In the genomic region with DNA sequence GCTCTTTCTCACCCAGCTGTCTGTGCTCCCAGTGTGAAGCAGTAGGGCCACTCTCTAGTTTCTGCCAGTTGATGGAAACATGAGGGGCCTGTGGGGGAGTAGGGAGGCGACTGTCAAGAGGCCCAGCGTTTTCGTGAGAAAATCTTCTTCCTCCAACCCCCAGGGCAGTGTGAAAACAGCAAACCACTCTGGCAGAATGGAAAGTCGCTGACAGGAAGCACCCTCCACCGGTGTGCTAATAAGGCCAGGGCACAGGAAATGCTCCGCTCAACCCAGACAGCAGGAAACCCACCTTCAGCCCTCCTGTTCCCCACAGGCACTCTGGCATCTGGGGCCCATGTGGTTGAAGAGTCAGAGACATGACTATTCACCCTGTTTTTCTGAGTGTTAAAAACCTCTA, we compare ENCODE assay signal across 11 mouse cellular contexts. TPM values are rescaled to one million over a fixed set of nuclear protein-coding genes. Genes with fewer than 3 reads are reported as not detected.
DNase-seq lines count a peak whose midpoint lies in the region; ATAC-seq and TF ChIP-seq lines count a peak whose summit lies in the region.
"Had no signal": no experiment of that assay in that cellular context is flagged by ENCODE, and none has a peak within 500 bp of the region (broad histone marks: within the 10 kb centered on the region; RNA-seq: fewer than 3 reads in every experiment).

Gene Lax1 (minus strand): TSS at position 212 of the 400 bp plus-strand sequence.

- no peak for TF ChIP-seq POLR2A in ES-Bruce4 (IDR thresholded peaks at IDR 0.05; ENCODE audit: insufficient read depth, low read length)

- TF ChIP-seq EP300 in ES-Bruce4 (IDR thresholded peaks at IDR 0.05; ENCODE audit: insufficient read depth, low read depth, low read length): no peak

- no peaks in the 10 kb centered on the region for H3K36me3 ChIP-seq in ES-Bruce4 (ENCODE audit: control insufficient read depth, insufficient read depth, low read length, poor library complexity, severe bottlenecking)
- H3K36me3 ChIP-seq: hindbrain, embryonic 10.5 days; midbrain, embryonic 15.5 days had no signal

- no peaks in the 10 kb centered on the region for H3K9me3 ChIP-seq in ES-Bruce4 (replicated peaks; ENCODE audit: control insufficient read depth, insufficient read depth, low read length, poor library complexity, severe bottlenecking)
- H3K9me3 ChIP-seq: hindbrain, embryonic 10.5 days; midbrain, embryonic 15.5 days had no signal

- peak; percentile 85 for DNase-seq in CD4-positive, CD25-positive, alpha-beta regulatory T cell, adult 2 months (ENCODE audit: low read depth, low spot score)
- DNase-seq in lung, postnatal 4 days: peak; percentile 24 to 37
- peak; percentile 88 to 89 for DNase-seq in spleen, postnatal 36 days (ENCODE audit: low spot score in 2 of 2)
- no peak for DNase-seq in frontal cortex, adult 2 months (ENCODE audit: extremely low spot score in 1 of 2, low spot score in 1 of 2)
- DNase-seq in left cerebral cortex, adult 9 months (ENCODE audit: low spot score in 2 of 2): no peak
- DNase-seq: gastrocnemius, postnatal 14 days; liver had no signal

- peak within 1 kb of the TSS; percentile 67; the same call in 1 of the 2 replicates for H3K27ac ChIP-seq in ES-Bruce4 (ENCODE audit: insufficient read depth, low read length)
- H3K27ac ChIP-seq: hindbrain, embryonic 10.5 days; midbrain, embryonic 15.5 days had no signal

- no peak for TF ChIP-seq CTCF in ES-Bruce4 (IDR thresholded peaks at IDR 0.05; ENCODE audit: low read depth, low read length)

- peak within 1 kb of the TSS; percentile 42 for H3K9ac ChIP-seq in ES-Bruce4 (ENCODE audit: low read depth, poor library complexity, severe bottlenecking)
- H3K9ac ChIP-seq: midbrain, embryonic 15.5 days had no signal

- peaks cover 12% of the 10 kb centered on the region for H3K4me1 ChIP-seq in ES-Bruce4 (ENCODE audit: control insufficient read depth, insufficient read depth, low read length)
- H3K4me1 ChIP-seq: midbrain, embryonic 15.5 days had no signal

- no peak for ATAC-seq in frontal cortex, adult (ENCODE audit: low TSS enrichment)
- ATAC-seq: midbrain, embryonic 15.5 days had no signal

- no peak within 1 kb of the TSS for H3K4me3 ChIP-seq in ES-Bruce4 (ENCODE audit: low read depth, low read length)
- H3K4me3 ChIP-seq: hindbrain, embryonic 10.5 days; midbrain, embryonic 15.5 days had no signal

- no peaks in the 10 kb centered on the region for H3K27me3 ChIP-seq in ES-Bruce4 (ENCODE audit: control insufficient read depth, insufficient read depth, low read length, poor library complexity, severe bottlenecking)
- H3K27me3 ChIP-seq: midbrain, embryonic 15.5 days had no signal

RNA-seq across cellular contexts. Expression of gene Lax1, which starts in this region (rescaled TPM):
- 1.4 and 1.5 TPM in 2 replicates for polyA plus RNA-seq in ES-Bruce4 (2011; ENCODE audit: insufficient read depth, insufficient read length, low read depth, missing spikeins)
- polyA plus RNA-seq in frontal cortex, adult 2 months (2012; rRNA removed): 0.82 and 0.92 TPM in 2 replicates
- polyA plus RNA-seq: hindbrain, embryonic 10.5 days had no signal

Comparison
In these comparisons a context has a peak if more than half of its experiments do, and no peak if none do; other contexts are left out.
1. DNase-seq: peak in CD4-positive, CD25-positive, alpha-beta regulatory T cell, adult 2 months (single experiment), lung, postnatal 4 days (2 of 2) and spleen, postnatal 36 days (2 of 2); none in frontal cortex, adult 2 months (0 of 2) and left cerebral cortex, adult 9 months (0 of 2).